Mouse (Mus musculus) lung, embryonic 16.5 days (tissue): ENCODE data around the gene Apol8. TPM values are rescaled to one million over a fixed set of nuclear protein-coding genes. Genes with fewer than 3 reads are reported as not detected.
"Not testable (repeated sequence)": the region's sequence is repeated elsewhere in the genome, so short reads cannot be mapped to it uniquely, and the experiment has no call there.

ENCODE experiments used
- ATAC-seq: fragments of 200-750 bp; cut with Nextera tagmentation; 2 replicates; pipeline ENCODE4 v1.8.0; 2017; ENCODE audit warnings: low read depth, mild to moderate bottlenecking, moderate library complexity
- H3K27ac ChIP-seq: fragments of 300-500 bp; sonication (generic); 2 replicates; pipeline ENCODE4 v1.5.1; 2014; ENCODE audit warnings: mild to moderate bottlenecking, control low read depth, low read length
- H3K27me3 ChIP-seq: fragments of 300-500 bp; sonication (generic); 2 replicates; pipeline ENCODE4 v1.6.1; 2014; ENCODE audit warnings: low read depth, low read length, mixed read lengths; ENCODE audit not compliant: control insufficient read depth, insufficient read depth
- H3K36me3 ChIP-seq: fragments of 300-500 bp; sonication (generic); 2 replicates; pipeline ENCODE4 v1.6.1; 2014; ENCODE audit warnings: low read length; ENCODE audit not compliant: control insufficient read depth, insufficient read depth
- H3K4me1 ChIP-seq: fragments of 300-500 bp; sonication (generic); replicated peaks from 2 replicates; pipeline ENCODE4 v1.6.1; 2014; ENCODE audit warnings: low read length, mixed read lengths; ENCODE audit not compliant: control insufficient read depth, insufficient read depth
- H3K4me2 ChIP-seq: fragments of 300-500 bp; sonication (generic); 2 replicates; pipeline ENCODE4 v1.6.1; 2014; ENCODE audit warnings: low read depth, low read length, control low read depth
- H3K4me3 ChIP-seq: fragments of 300-500 bp; sonication (generic); 2 replicates; pipeline ENCODE4 v1.5.1; 2014; ENCODE audit warnings: mild to moderate bottlenecking, low read length, control low read depth
- H3K9ac ChIP-seq: fragments of 300-500 bp; sonication (generic); 2 replicates; pipeline ENCODE4 v1.6.1; 2014; ENCODE audit warnings: low read length, control low read depth
- H3K9me3 ChIP-seq: fragments of 300-500 bp; sonication (generic); 2 replicates; pipeline ENCODE4 v1.6.1; 2016; ENCODE audit warnings: low read length; ENCODE audit not compliant: control insufficient read depth
- WGBS: fragments of 180-500 bp; shearing (Covaris S2); extraction: QIAGEN DNeasy Blood & Tissue Kit; methylation state at CpG from one replicate; pipeline ENCODE4 v1.1.7; 2014; 5-methylcytosine and 5-hydroxymethylcytosine counted together
- polyA plus RNA-seq: library from polyadenylated mRNA; unstranded; fragments of >200 nt; fragmentation: Nextera tagmentation; extraction: Ambion mirVana; gene quantifications from 2 replicates; pipeline ENCODE4 v1.2.1, GENCODE M21; 2015

The Apol8 gene
- polyA plus RNA-seq, 1 experiment from 2014 or later: 0.20 TPM

- H3K4me3 ChIP-seq, ATAC-seq, H3K36me3 ChIP-seq, H3K9ac ChIP-seq, H3K27ac ChIP-seq, H3K4me1 ChIP-seq, H3K4me2 ChIP-seq, H3K27me3 ChIP-seq, H3K9me3 ChIP-seq: not testable (repeated sequence)
- WGBS: 70% methylated on average over 4 of the region's 4 CpGs
Observed at GRCm38 (mm10) chr15:77698656-77699055, 58.1 kb downstream of the Apol8 start, which contains the start of gene Apol7e. Gene Apol7e (plus strand): TSS chr15:77698857.

Other genes with a start within 250 kb of the Apol8 start
- not detected in 2 replicates for gene Apol11a, start 248.7 kb downstream of the Apol8 start, polyA plus RNA-seq
- gene Apol7c, start 223.7 kb downstream of the Apol8 start, polyA plus RNA-seq: not detected in 2 replicates
- gene 1700025B11Rik, start 195.1 kb downstream of the Apol8 start, polyA plus RNA-seq: not detected in 2 replicates
- 0.06 and 0.09 TPM in 2 replicates for gene Apol10b, start 160.9 kb downstream of the Apol8 start, polyA plus RNA-seq
- not detected in 2 replicates for gene Gm36245, start 157.7 kb downstream of the Apol8 start, polyA plus RNA-seq
- 0.21 TPM in 1 of 2 replicates, not detected in the other for gene Apol11b, start 113.7 kb downstream of the Apol8 start, polyA plus RNA-seq
- gene Apol7e, start 58.1 kb downstream of the Apol8 start, polyA plus RNA-seq: not detected in 2 replicates
- gene Apol9b, start 28.0 kb downstream of the Apol8 start, polyA plus RNA-seq: 0.15 TPM in 1 of 2 replicates, not detected in the other
- 71.7 and 77.6 TPM in 2 replicates for gene Myh9, start 85.2 kb upstream of the Apol8 start, polyA plus RNA-seq
- 182 and 185 TPM in 2 replicates for gene Txn2, start 172.0 kb upstream of the Apol8 start, polyA plus RNA-seq
- 2.7 and 3.7 TPM in 2 replicates for gene Foxred2, start 199.7 kb upstream of the Apol8 start, polyA plus RNA-seq
- 166 and 170 TPM in 2 replicates for gene Eif3d, start 213.8 kb upstream of the Apol8 start, polyA plus RNA-seq